Mouse (Mus musculus): ENCODE measurements around the gene Hormad2. TPM values are rescaled to one million over a fixed set of nuclear protein-coding genes. Genes with fewer than 3 reads are reported as not detected.

The Hormad2 gene
- polyA plus RNA-seq, 1 experiment from 2014 or later: 0.21 TPM

GRCm38 (mm10) chr11:4305090-4305489 lies 135.8 kb downstream of the Hormad2 start:
- Histone ChIP-seq H3K4me2 (replicated peaks; ENCODE audit: low read depth) (no peak overlapping the region), H3K9ac (ENCODE audit: low read depth, low read length) (no peak overlapping the region), H3K36me3 (ENCODE audit: control insufficient read depth, insufficient read depth) (no peaks in the 10 kb centered on the region), H3K27me3 (replicated peaks; ENCODE audit: control insufficient read depth, insufficient read depth, low read length) (no peaks in the 10 kb centered on the region), H3K4me3 (ENCODE audit: low read depth, low read length) (no peak overlapping the region), H3K27ac (ENCODE audit: low read depth, low read length) (no peak overlapping the region), H3K4me1 (replicated peaks; ENCODE audit: control insufficient read depth, insufficient read depth, low read length) (no peaks in the 10 kb centered on the region), H3K9me3 (ENCODE audit: control insufficient read depth) (no peaks in the 10 kb centered on the region)
- WGBS: 88% methylated on average over 4 of the region's 4 CpGs
- no peak for TF ChIP-seq CTCF (IDR thresholded peaks at IDR 0.05; ENCODE audit: low read depth)
- ATAC-seq: no peak

GRCm38 (mm10) chr11:4304203-4304602 lies 136.7 kb downstream of the Hormad2 start:
- H3K27ac ChIP-seq (ENCODE audit: low read depth, low read length): no peak overlapping the region
- no peak overlapping the region for H3K4me2 ChIP-seq (replicated peaks; ENCODE audit: low read depth)
- no peak overlapping the region for H3K4me3 ChIP-seq (ENCODE audit: low read depth, low read length)
- no peaks in the 10 kb centered on the region for H3K4me1 ChIP-seq (replicated peaks; ENCODE audit: control insufficient read depth, insufficient read depth, low read length)
- H3K36me3 ChIP-seq (ENCODE audit: control insufficient read depth, insufficient read depth): no peaks in the 10 kb centered on the region
- H3K27me3 ChIP-seq (replicated peaks; ENCODE audit: control insufficient read depth, insufficient read depth, low read length): no peaks in the 10 kb centered on the region
- H3K9me3 ChIP-seq (ENCODE audit: control insufficient read depth): no peaks in the 10 kb centered on the region
- H3K9ac ChIP-seq (ENCODE audit: low read depth, low read length): no peak overlapping the region
- no peak for ATAC-seq
- WGBS: 67% methylated on average over 4 of the region's 4 CpGs
- TF ChIP-seq CTCF (IDR thresholded peaks at IDR 0.05; ENCODE audit: low read depth): no peak

DNA sequence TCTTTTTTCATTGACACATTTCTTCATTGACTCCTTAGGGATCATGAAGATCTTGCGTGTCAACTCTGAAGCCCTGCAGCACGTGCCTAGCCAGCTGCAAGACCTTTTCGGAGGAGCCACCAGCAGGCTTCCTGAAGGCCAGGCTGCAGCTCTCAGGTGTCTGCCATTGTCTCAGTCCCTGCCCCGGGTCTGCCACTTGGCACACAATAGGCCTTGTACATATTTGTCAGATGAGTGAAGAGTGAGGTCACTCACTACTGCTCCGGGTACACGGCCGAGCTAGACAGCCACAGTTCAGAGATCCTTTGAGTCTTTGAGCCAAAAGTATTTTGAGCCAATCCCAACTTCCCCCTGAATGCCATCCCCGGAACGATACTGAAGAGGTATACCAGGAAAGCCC lies 137.9 kb downstream of the Hormad2 start:
- no peak for TF ChIP-seq CTCF (IDR thresholded peaks at IDR 0.05; ENCODE audit: low read depth)
- 62% methylated on average over 9 of the region's 9 CpGs for WGBS
- Histone ChIP-seq H3K9me3 (ENCODE audit: control insufficient read depth) (no peaks in the 10 kb centered on the region), H3K27ac (ENCODE audit: low read depth, low read length) (no peak overlapping the region), H3K36me3 (ENCODE audit: control insufficient read depth, insufficient read depth) (no peaks in the 10 kb centered on the region), H3K4me2 (replicated peaks; ENCODE audit: low read depth) (no peak overlapping the region), H3K4me3 (ENCODE audit: low read depth, low read length) (no peak overlapping the region), H3K27me3 (replicated peaks; ENCODE audit: control insufficient read depth, insufficient read depth, low read length) (no peaks in the 10 kb centered on the region), H3K9ac (ENCODE audit: low read depth, low read length) (no peak overlapping the region), H3K4me1 (replicated peaks; ENCODE audit: control insufficient read depth, insufficient read depth, low read length) (no peaks in the 10 kb centered on the region)
- no peak for ATAC-seq

DNA sequence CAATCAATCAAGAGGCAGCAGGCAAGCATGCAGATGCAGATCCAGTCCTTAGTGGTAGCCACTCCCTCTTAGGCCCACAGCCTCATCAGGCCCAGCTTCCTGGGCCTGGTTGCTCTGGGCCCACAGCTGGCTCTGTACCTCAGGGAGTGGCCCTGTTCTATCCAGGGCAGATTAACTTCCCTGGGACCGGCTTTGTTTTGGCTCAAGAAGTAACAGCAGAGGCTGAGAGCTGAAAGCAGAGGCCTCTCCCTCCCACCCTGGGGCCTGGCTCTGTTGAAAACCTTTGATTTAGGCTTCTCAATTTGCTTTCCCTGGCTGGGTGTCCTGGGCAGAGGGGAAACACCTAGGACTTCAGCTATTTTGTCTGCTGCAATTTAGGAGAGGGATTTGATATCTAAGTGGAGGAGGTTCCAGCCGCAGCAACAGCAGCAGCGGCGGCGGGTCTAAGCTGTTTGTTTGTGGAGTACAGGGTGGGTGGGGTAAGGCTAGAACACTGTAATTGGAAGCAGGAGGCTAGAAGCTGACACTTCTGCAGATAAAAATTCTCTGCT lies 138.5 kb downstream of the Hormad2 start:
- no peak overlapping the region for H3K9ac ChIP-seq (ENCODE audit: low read depth, low read length)
- H3K36me3 ChIP-seq (ENCODE audit: control insufficient read depth, insufficient read depth): no peaks in the 10 kb centered on the region
- H3K4me1 ChIP-seq (replicated peaks; ENCODE audit: control insufficient read depth, insufficient read depth, low read length): no peaks in the 10 kb centered on the region
- TF ChIP-seq CTCF (IDR thresholded peaks at IDR 0.05; ENCODE audit: low read depth): no peak
- no peak overlapping the region for H3K4me3 ChIP-seq (ENCODE audit: low read depth, low read length)
- H3K27ac ChIP-seq (ENCODE audit: low read depth, low read length): no peak overlapping the region
- 56% methylated on average over 5 of the region's 5 CpGs for WGBS
- no peak overlapping the region for H3K4me2 ChIP-seq (replicated peaks; ENCODE audit: low read depth)
- H3K9me3 ChIP-seq (ENCODE audit: control insufficient read depth): no peaks in the 10 kb centered on the region
- no peak for ATAC-seq
- no peaks in the 10 kb centered on the region for H3K27me3 ChIP-seq (replicated peaks; ENCODE audit: control insufficient read depth, insufficient read depth, low read length)

- no peak overlapping the region for H3K4me3 ChIP-seq (ENCODE audit: low read depth, low read length)
- no peak overlapping the region for H3K4me2 ChIP-seq (replicated peaks; ENCODE audit: low read depth)
- no peak for ATAC-seq
- H3K9ac ChIP-seq (ENCODE audit: low read depth, low read length): no peak overlapping the region
- no peaks in the 10 kb centered on the region for H3K9me3 ChIP-seq (ENCODE audit: control insufficient read depth)
- TF ChIP-seq CTCF (IDR thresholded peaks at IDR 0.05; ENCODE audit: low read depth): no peak
- H3K36me3 ChIP-seq (ENCODE audit: control insufficient read depth, insufficient read depth): no peaks in the 10 kb centered on the region
- H3K27me3 ChIP-seq (replicated peaks; ENCODE audit: control insufficient read depth, insufficient read depth, low read length): no peaks in the 10 kb centered on the region; the same call in 1 of the 2 replicates
- H3K4me1 ChIP-seq (replicated peaks; ENCODE audit: control insufficient read depth, insufficient read depth, low read length): no peaks in the 10 kb centered on the region
- WGBS: 74% methylated on average over 3 of the region's 3 CpGs
- H3K27ac ChIP-seq (ENCODE audit: low read depth, low read length): no peak overlapping the region
Observed at GRCm38 (mm10) chr11:4300683-4301082, 140.2 kb downstream of the Hormad2 start.

DNA sequence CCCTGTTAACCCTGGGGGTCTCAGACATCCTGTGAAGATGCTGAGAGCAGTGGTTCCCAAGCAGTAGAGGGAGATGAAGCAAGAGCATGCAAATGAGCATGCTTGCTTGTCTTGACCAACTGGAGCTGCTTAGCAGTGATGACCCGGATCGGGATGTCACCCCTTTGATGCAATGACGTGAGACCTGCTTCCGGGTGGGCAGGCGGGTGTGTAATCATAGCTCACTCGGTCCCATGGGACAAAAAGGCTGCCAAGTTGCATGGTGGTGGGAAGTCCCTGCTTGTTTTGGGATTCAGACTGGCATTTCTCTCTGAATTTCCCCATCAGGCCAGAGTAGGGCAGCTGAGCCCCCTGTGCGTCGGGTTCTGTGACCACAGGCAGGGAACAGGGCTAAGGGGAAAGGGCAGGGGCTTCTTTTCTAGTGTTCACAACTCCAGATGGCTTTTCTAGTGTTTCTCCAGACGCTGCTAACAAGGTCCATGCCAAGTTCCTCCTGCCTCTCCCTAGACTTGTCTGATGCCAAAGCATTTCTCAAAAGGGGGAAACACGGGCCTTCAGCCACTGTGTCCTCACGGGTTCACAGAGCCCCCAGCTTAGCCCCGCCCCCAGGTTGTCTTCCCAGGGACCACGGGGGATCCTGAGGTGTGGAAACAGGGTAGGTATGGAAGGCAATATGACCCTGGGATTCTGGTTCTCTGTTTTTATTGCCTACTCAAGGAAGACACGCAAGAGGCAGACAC lies 141.0 kb downstream of the Hormad2 start:
- Histone ChIP-seq H3K9ac (ENCODE audit: low read depth, low read length) (no peak overlapping the region), H3K9me3 (ENCODE audit: control insufficient read depth) (no peaks in the 10 kb centered on the region), H3K36me3 (ENCODE audit: control insufficient read depth, insufficient read depth) (no peaks in the 10 kb centered on the region), H3K4me2 (replicated peaks; ENCODE audit: low read depth) (no peak overlapping the region), H3K4me1 (replicated peaks; ENCODE audit: control insufficient read depth, insufficient read depth, low read length) (no peaks in the 10 kb centered on the region), H3K27me3 (replicated peaks; ENCODE audit: control insufficient read depth, insufficient read depth, low read length) (no peaks in the 10 kb centered on the region; the same call in 1 of the 2 replicates), H3K27ac (ENCODE audit: low read depth, low read length) (no peak overlapping the region), H3K4me3 (ENCODE audit: low read depth, low read length) (no peak overlapping the region)
- no peak for ATAC-seq
- WGBS: 75% methylated on average over 14 of the region's 14 CpGs
- TF ChIP-seq CTCF (IDR thresholded peaks at IDR 0.05; ENCODE audit: low read depth): no peak

Measured in intestine, postnatal 0 days (tissue).